ENCODE assay signal across 19 mouse cellular contexts in the genomic region with DNA sequence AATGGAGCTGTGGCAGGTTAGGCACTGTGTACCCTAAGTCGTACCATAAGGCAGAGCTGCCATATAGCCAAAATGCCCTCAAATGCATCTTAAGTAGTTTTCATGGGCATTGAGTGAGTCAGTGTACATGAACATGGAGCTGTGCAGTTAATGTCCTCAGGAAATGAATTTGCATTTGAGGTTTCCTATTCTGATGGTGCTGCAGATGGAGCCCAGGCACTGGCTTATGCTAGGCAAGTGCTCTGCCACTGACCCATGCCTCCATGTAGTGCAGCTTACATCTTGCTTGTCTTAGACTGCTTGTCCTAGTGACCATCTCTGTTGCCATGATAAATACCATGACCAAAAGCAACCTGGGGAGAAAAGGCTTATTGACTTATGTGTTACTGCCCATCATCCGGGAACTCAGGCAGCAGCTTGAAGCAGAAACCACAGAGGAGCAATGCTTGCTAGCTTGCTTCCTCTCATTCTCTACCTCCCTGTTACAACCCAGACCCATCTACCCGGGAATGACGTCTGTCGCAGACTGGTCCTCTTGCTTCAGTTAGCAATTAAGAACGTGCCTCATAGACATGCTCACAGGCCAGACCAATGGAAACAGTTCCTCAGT.
A peak's percentile ranks its signal among the peaks of the same experiment; 100 is the strongest.
DNase-seq lines count a peak whose midpoint lies in the region; ATAC-seq and TF ChIP-seq lines count a peak whose summit lies in the region.
"Had no signal": no experiment of that assay in that cellular context is flagged by ENCODE, and none has a peak within 500 bp of the region (broad histone marks: within the 10 kb centered on the region; RNA-seq: fewer than 3 reads in every experiment).

No protein-coding gene starts in this region.

- no peak overlapping the region for H3K4me3 ChIP-seq in bone marrow, adult 2 months (replicated peaks; ENCODE audit: control insufficient read depth, low read depth, low read length)
- no peak overlapping the region for H3K4me3 ChIP-seq in small intestine, adult 2 months (ENCODE audit: low read depth, low read length)
- H3K4me3 ChIP-seq in forebrain, embryonic 14.5 days (ENCODE audit: low read depth, low read length): no peak overlapping the region
- H3K4me3 ChIP-seq: forebrain, embryonic 12.5 days; midbrain, embryonic 12.5 days; myocyte had no signal

- no peak overlapping the region for H3K4me2 ChIP-seq in forebrain, embryonic 14.5 days (ENCODE audit: low read length)
- H3K4me2 ChIP-seq: forebrain, embryonic 12.5 days; midbrain, embryonic 12.5 days had no signal

- no peak for TF ChIP-seq POLR2A in bone marrow, adult 2 months (IDR thresholded peaks at IDR 0.05; ENCODE audit: borderline replicate concordance, control insufficient read depth, low read depth, low read length)
- no peak for TF ChIP-seq POLR2A in small intestine, adult 2 months (IDR thresholded peaks at IDR 0.05; ENCODE audit: low read depth, low read length)

- no peaks in the 10 kb centered on the region for H3K9me3 ChIP-seq in forebrain, embryonic 14.5 days (replicated peaks; ENCODE audit: control insufficient read depth, low read length)
- H3K9me3 ChIP-seq: forebrain, embryonic 12.5 days; midbrain, embryonic 12.5 days had no signal

- TF ChIP-seq CTCF in bone marrow, adult 2 months (IDR thresholded peaks at IDR 0.05; ENCODE audit: control insufficient read depth, insufficient read depth, low read length): no peak
- TF ChIP-seq CTCF in small intestine, adult 2 months (IDR thresholded peaks at IDR 0.05; ENCODE audit: extremely low read depth, insufficient read length, insufficient replicate concordance, low read depth, low read length): no peak

- WGBS in bone marrow, adult 2 months: 6% methylated on average over 6 of the region's 6 CpGs
- 76% methylated on average over 6 of the region's 6 CpGs for WGBS in small intestine, adult 2 months
- 85% methylated on average over 6 of the region's 6 CpGs for WGBS in forebrain, embryonic 14.5 days

- no peaks in the 10 kb centered on the region for H3K36me3 ChIP-seq in small intestine, adult 2 months (ENCODE audit: control insufficient read depth, insufficient read depth, low read length)
- H3K36me3 ChIP-seq in forebrain, embryonic 14.5 days (ENCODE audit: control insufficient read depth, insufficient read depth, low read length): no peaks in the 10 kb centered on the region
- H3K36me3 ChIP-seq: forebrain, embryonic 12.5 days; midbrain, embryonic 12.5 days had no signal

- H3K27ac ChIP-seq in bone marrow, adult 2 months (ENCODE audit: control insufficient read depth, insufficient read depth, low read depth, low read length, poor library complexity): peak overlapping the region; percentile 56; the same call in 1 of the 2 replicates
- H3K27ac ChIP-seq in small intestine, adult 2 months (ENCODE audit: insufficient read depth, low read depth, low read length): peak overlapping the region; percentile 18; the same call in 1 of the 2 replicates
- no peak overlapping the region for H3K27ac ChIP-seq in forebrain, embryonic 14.5 days (ENCODE audit: low read depth, low read length)
- H3K27ac ChIP-seq: forebrain, embryonic 12.5 days; liver, embryonic 14.5 days; midbrain, embryonic 12.5 days had no signal

- H3K27me3 ChIP-seq in small intestine, adult 2 months (ENCODE audit: control insufficient read depth, insufficient read depth, low read length): no peaks in the 10 kb centered on the region
- H3K27me3 ChIP-seq in forebrain, embryonic 14.5 days (replicated peaks; ENCODE audit: control insufficient read depth, insufficient read depth, low read length): no peaks in the 10 kb centered on the region
- H3K27me3 ChIP-seq: forebrain, embryonic 12.5 days; midbrain, embryonic 12.5 days had no signal

- no peak overlapping the region for H3K9ac ChIP-seq in forebrain, embryonic 14.5 days (ENCODE audit: low read length)
- H3K9ac ChIP-seq: forebrain, embryonic 12.5 days; liver, embryonic 14.5 days; midbrain, embryonic 12.5 days had no signal

- DNase-seq in spleen, postnatal 36 days (ENCODE audit: low spot score in 2 of 2): peak; percentile 38 to 46
- DNase-seq in spleen, postnatal 10 days (ENCODE audit: low spot score in 2 of 2): no peak
- no peak for DNase-seq in layer of hippocampus, adult 18-20 months (ENCODE audit: low spot score in 2 of 2)
- DNase-seq in forebrain, embryonic 14.5 days (ENCODE audit: low spot score): no peak
- no peak for DNase-seq in frontal cortex, postnatal 25 days (ENCODE audit: low spot score in 2 of 2)
- DNase-seq: adrenal gland, postnatal 10 days; cerebellum, adult 9-11 months; heart, adult 11 months; heart, postnatal 4 days; kidney, adult 9 months; lung, postnatal 14 days; thymus, postnatal 36 days had no signal

- H3K4me1 ChIP-seq in bone marrow, adult 2 months (ENCODE audit: control insufficient read depth, insufficient read depth, low read length): peaks cover 14% of the 10 kb centered on the region
- H3K4me1 ChIP-seq in small intestine, adult 2 months (ENCODE audit: control insufficient read depth, insufficient read depth, insufficient read length, low read length): 0 out of 2 replicates have a peak, but pooled peaks cover 1% of the 10 kb centered on the region
- H3K4me1 ChIP-seq in forebrain, embryonic 14.5 days (ENCODE audit: control insufficient read depth, insufficient read depth, low read length): no peaks in the 10 kb centered on the region
- H3K4me1 ChIP-seq: forebrain, embryonic 12.5 days; midbrain, embryonic 12.5 days had no signal

- ATAC-seq in inflammation-experienced regulatory T-cells, adult 6 months: peak; percentile 74
- no peak for ATAC-seq in forebrain, embryonic 14.5 days

Comparison
In these comparisons a context has a peak if more than half of its experiments do, and no peak if none do; other contexts are left out.
1. DNase-seq: peak in spleen, postnatal 36 days (2 of 2); none in spleen, postnatal 10 days (0 of 2), layer of hippocampus, adult 18-20 months (0 of 2), forebrain, embryonic 14.5 days (single experiment) and frontal cortex, postnatal 25 days (0 of 2).